Mouse (Mus musculus) kidney, adult 2 months (tissue): ENCODE data around the gene Akap8. TPM values are rescaled to one million over a fixed set of nuclear protein-coding genes. Genes with fewer than 3 reads are reported as not detected.
A peak's percentile ranks its signal among the peaks of the same experiment; 100 is the strongest.

Experiments used
- DNase-seq: peaks from one replicate; pipeline ENCODE4 v3.0.0; 2021
- H3K27ac ChIP-seq: fragments of 200-500 bp; 2 replicates; pipeline ENCODE4 v1.5.1; 2012; ENCODE audit warnings: low read depth, low read length, control low read depth, inconsistent platforms; ENCODE audit not compliant: insufficient read depth
- H3K27me3 ChIP-seq: fragments of 200-500 bp; replicated peaks from 2 replicates; pipeline ENCODE4 v1.6.1; 2012; ENCODE audit warnings: mild to moderate bottlenecking, moderate library complexity, low read length, inconsistent platforms; ENCODE audit not compliant: control insufficient read depth, insufficient read depth
- H3K36me3 ChIP-seq: fragments of 200-500 bp; 2 replicates; pipeline ENCODE4 v1.6.1; 2012; ENCODE audit warnings: mild to moderate bottlenecking, moderate library complexity, low read length, inconsistent platforms; ENCODE audit not compliant: control insufficient read depth, insufficient read depth
- H3K4me1 ChIP-seq: fragments of 200-500 bp; 2 replicates; pipeline ENCODE4 v1.6.1; 2011; ENCODE audit warnings: low read length; ENCODE audit not compliant: control insufficient read depth, insufficient read depth
- H3K4me3 ChIP-seq: fragments of 200-500 bp; 2 replicates; pipeline ENCODE4 v1.5.1; 2011; ENCODE audit warnings: mild to moderate bottlenecking, low read depth, low read length, control low read depth; ENCODE audit not compliant: insufficient read depth
- CTCF ChIP-seq: fragments of 200-500 bp; conservative IDR thresholded peaks from 2 replicates; pipeline ENCODE4 v1.5.1; 2011; ENCODE audit warnings: low read depth, mild to moderate bottlenecking, control low read depth, low read length, moderate library complexity, mixed read lengths; ENCODE audit not compliant: insufficient read depth, insufficient read length
- POLR2A ChIP-seq: fragments of 200-500 bp; IDR thresholded peaks from one replicate; pipeline ENCODE4 v1.6.1; 2011; ENCODE audit warnings: low read depth, low read length, control low read depth
- WGBS: fragments of 180-500 bp; shearing (Covaris S2); methylation state at CpG from one replicate; pipeline ENCODE4 v1.1.7; 2018; 5-methylcytosine and 5-hydroxymethylcytosine counted together
- polyA plus RNA-seq: library from polyadenylated mRNA; depleted of rRNA; stranded (reverse); fragments of >200 nt; gene quantifications from 2 replicates; pipeline ENCODE4 v1.2.3, GENCODE M21; 2012

Gene Akap8
- polyA plus RNA-seq, 1 experiment, result 36.9 TPM

DNA sequence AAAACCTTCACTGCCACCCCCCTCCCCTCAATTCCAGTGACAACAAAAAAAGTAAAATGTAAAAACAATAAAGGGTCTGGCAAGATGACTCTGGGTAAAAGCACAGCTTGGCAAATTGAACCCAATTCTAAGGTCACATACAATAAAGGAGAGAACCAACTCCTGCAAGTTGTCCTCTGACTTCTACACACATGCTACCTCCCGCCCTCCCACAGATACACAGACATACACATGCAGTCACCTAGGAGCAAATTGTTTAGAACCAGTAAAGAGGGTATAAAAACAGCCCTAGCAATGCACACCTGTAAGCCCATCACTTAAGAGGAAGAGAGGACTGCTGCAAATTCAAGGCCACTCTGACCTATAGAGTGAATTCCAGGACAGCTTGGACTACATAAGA lies 1.8 kb upstream of the Akap8 start:
- Histone ChIP-seq H3K27me3 (no peaks in the 10 kb centered on the region), H3K4me3 (no peak overlapping the region), H3K27ac (no peak overlapping the region), H3K4me1 (peaks cover 6% of the 10 kb centered on the region; the same call in 1 of the 2 replicates), H3K36me3 (no peaks in the 10 kb centered on the region; the same call in 1 of the 2 replicates)
- DNase-seq, result no peak
- TF ChIP-seq CTCF (no peak), POLR2A (no peak)
- WGBS, result 94% methylated on average over 1 of the region's 1 CpGs

GRCm38 (mm10) chr17:32321836-32322235 lies 798 bp upstream of the Akap8 start:
- H3K36me3 ChIP-seq, result no peaks in the 10 kb centered on the region; the same call in 1 of the 2 replicates
- peak; percentile 24 for DNase-seq
- no peaks in the 10 kb centered on the region for H3K27me3 ChIP-seq
- peak overlapping the region; percentile 63 for H3K27ac ChIP-seq
- WGBS, result 10% methylated on average over 6 of the region's 6 CpGs
- TF ChIP-seq POLR2A (no peak), CTCF (no peak)
- no peaks in the 10 kb centered on the region; the same call in 1 of the 2 replicates for H3K4me1 ChIP-seq
- H3K4me3 ChIP-seq, result peak overlapping the region; percentile 74

DNA sequence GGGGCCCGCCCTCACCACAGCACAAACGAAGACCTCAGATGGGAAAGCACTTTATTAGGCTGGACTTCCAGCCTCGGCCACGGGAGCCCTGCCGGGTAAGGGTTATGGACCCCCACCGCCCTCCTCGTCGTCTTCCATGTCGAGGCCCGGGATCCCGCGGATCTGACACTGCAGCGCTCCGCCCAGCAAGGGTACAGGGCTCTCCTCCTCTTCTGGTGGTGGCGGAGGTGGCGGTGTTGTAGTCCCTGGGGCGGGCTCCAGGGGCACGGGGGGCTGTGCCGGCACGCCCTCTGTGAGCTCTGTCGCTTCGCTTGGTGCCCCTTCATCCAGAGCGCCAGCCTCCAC lies 324 bp upstream of the Akap8 start:
- WGBS, result 1% methylated on average over 23 of the region's 23 CpGs
- Histone ChIP-seq H3K4me3 (peak overlapping the region; percentile 74), H3K4me1 (no peaks in the 10 kb centered on the region; the same call in 1 of the 2 replicates), H3K36me3 (no peaks in the 10 kb centered on the region; the same call in 1 of the 2 replicates), H3K27me3 (no peaks in the 10 kb centered on the region), H3K27ac (peak overlapping the region; percentile 63)
- no peak for DNase-seq
- TF ChIP-seq POLR2A, result no peak
- TF ChIP-seq CTCF, result no peak

- Histone ChIP-seq H3K4me3 (peak overlapping the region; percentile 90), H3K27ac (no peak overlapping the region), H3K27me3 (no peaks in the 10 kb centered on the region), H3K36me3 (no peaks in the 10 kb centered on the region; the same call in 1 of the 2 replicates), H3K4me1 (no peaks in the 10 kb centered on the region; the same call in 1 of the 2 replicates)
- TF ChIP-seq CTCF (no peak), POLR2A (no peak)
- under 1% methylated on average over 7 of the region's 7 CpGs for WGBS
- DNase-seq, result peak; percentile 9
Measured at GRCm38 (mm10) chr17:32319950-32320349, 1.1 kb downstream of the Akap8 start.

DNA sequence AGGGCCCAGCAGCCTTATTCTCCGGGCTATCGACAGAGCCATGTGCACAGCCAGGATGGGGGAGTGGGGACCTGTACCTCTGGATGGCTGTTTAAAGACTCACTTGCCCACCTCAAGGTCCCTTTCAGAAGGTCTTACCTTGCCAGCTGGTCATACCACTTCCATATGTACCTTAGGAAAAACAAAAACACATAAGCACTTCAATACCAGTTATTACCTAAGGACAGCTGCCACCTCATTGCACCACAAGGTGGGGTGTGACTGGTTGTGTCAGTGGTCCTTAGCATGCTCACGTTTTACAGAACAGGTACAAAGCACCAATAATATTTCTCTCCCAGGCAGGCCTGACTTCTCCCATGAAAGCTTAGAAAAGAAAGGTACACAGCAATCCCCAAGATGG lies 3.3 kb downstream of the Akap8 start:
- 73% methylated on average over 3 of the region's 3 CpGs for WGBS
- H3K36me3 ChIP-seq, result no peaks in the 10 kb centered on the region; the same call in none of the 2 replicates
- H3K27me3 ChIP-seq, result no peaks in the 10 kb centered on the region
- H3K4me3 ChIP-seq, result no peak overlapping the region
- TF ChIP-seq CTCF (no peak), POLR2A (no peak)
- H3K4me1 ChIP-seq, result no peaks in the 10 kb centered on the region; the same call in 1 of the 2 replicates
- DNase-seq, result no peak
- no peak overlapping the region for H3K27ac ChIP-seq

DNA sequence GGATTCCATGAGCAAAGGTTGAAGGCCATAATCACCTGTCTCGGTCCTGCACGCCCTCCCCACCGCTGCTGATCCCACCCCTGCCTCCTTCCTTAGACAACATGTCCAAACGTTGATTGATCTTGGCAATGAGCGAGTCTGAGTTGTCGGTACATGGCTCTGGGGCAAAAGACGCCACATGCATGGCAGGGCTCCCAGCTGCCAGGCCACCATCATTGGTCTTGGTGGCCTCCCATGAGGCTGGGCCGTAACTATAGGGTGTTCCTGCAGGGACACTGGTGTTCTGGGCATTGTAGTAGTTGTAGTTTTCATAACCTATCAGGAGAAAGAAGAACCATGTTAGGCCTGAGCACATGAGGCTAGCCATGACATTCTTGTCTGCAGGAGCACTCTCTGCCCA lies 4.0 kb downstream of the Akap8 start:
- Histone ChIP-seq H3K27me3 (no peaks in the 10 kb centered on the region), H3K27ac (no peak overlapping the region), H3K4me1 (no peaks in the 10 kb centered on the region; the same call in 1 of the 2 replicates), H3K4me3 (no peak overlapping the region), H3K36me3 (peaks cover under 1% of the 10 kb centered on the region)
- no peak for DNase-seq
- 89% methylated on average over 8 of the region's 8 CpGs for WGBS
- no peak for TF ChIP-seq POLR2A
- no peak for TF ChIP-seq CTCF

GRCm38 (mm10) chr17:32315560-32315959 lies 5.5 kb downstream of the Akap8 start:
- WGBS, result 92% methylated on average over 5 of the region's 5 CpGs
- Histone ChIP-seq H3K36me3 (peaks cover 9% of the 10 kb centered on the region), H3K27me3 (no peaks in the 10 kb centered on the region), H3K4me3 (no peak overlapping the region), H3K27ac (no peak overlapping the region), H3K4me1 (no peaks in the 10 kb centered on the region; the same call in 1 of the 2 replicates)
- DNase-seq, result no peak
- no peak for TF ChIP-seq POLR2A
- no peak for TF ChIP-seq CTCF

DNA sequence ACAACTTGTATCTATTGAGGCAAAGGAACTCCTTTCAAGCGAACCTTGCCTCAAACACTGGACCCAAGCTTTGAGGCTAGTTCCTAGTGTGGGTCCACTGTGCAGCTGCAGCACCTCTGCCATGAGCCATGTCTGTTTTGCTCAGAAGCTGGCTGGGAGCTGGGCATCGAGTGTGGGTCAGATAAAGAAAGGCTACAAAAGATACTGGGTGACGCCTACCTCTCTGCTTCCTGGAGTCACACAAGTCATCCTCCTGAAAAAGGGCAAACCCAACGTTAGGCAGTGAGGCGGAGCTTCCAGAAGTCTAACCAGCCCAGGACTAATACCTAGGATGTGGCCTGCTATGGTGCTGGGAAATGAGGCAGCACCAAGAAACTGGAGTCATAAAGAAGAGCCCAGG lies 7.1 kb downstream of the Akap8 start:
- TF ChIP-seq POLR2A, result no peak
- TF ChIP-seq CTCF, result no peak
- H3K27ac ChIP-seq, result no peak overlapping the region
- no peak overlapping the region for H3K4me3 ChIP-seq
- H3K36me3 ChIP-seq, result peaks cover 11% of the 10 kb centered on the region
- 77% methylated on average over 5 of the region's 5 CpGs for WGBS
- no peak for DNase-seq
- H3K27me3 ChIP-seq, result no peaks in the 10 kb centered on the region
- H3K4me1 ChIP-seq, result no peaks in the 10 kb centered on the region
